Mouse (Mus musculus) inflammation-experienced regulatory T-cells, adult 6 months (primary cell): ENCODE data around the gene Cdkn1b. TPM values are rescaled to one million over a fixed set of nuclear protein-coding genes. Genes with fewer than 3 reads are reported as not detected.
A peak's percentile ranks its signal among the peaks of the same experiment; 100 is the strongest.

ENCODE experiments used
- ATAC-seq: one replicate; pipeline ENCODE4 v1.8.0; 2017
- polyA plus RNA-seq, 3 experiments: library from polyadenylated mRNA; unstranded; fragments of 100-300 nt; shearing (Covaris generic); gene quantifications; one replicate each; pipeline ENCODE4 v1.2.1; 2017

The Cdkn1b gene
- polyA plus RNA-seq, 3 experiments from 2014 or later, result 29.4 to 55.7 (median 51.9) TPM

DNA sequence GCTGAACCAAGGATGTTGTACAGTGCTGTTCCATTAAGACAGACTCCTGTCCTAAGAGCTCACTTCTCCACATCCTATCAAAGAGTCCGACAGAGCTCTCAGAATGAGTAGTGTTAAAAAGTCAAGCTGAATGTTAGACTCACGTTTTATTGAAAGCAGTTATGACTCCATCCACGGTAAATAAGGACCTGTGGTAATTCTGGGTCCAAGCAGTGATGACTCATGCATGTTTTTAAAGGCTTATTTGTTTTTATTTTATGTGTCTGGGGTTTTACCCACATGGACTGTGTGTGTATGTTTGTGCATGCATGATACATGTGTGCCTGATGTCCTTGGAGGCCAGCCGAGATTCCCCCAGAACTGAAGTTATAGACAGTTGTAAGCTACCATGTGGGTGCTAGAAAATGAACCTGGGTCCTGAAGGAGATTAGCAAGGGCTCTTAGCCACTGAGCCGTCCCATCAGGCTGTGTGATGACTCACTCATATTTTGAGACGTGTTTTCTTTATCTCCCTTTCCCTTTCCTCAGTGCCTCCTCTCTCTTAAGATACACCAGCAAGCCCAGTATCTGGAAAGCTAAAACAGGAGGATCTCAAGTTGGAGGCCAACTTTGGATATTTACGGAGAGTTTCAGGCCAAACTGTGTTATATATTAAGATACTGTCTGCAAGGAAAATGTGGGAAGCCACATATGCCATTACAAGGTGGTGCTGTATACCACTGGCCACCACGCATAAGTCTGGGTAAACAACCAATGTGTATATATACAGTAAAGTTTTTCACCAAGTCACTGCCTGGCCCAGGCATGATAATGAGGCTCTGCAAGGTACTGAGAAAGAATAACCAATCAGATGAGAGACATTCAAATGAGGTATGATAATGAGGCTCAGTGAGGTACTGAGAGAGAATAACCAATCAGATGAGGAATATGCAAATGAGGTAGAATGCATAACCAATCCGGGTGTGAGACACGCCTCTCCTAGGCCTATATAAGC, 16.0 kb upstream of the Cdkn1b start:
- peak; percentile 40 for ATAC-seq

DNA sequence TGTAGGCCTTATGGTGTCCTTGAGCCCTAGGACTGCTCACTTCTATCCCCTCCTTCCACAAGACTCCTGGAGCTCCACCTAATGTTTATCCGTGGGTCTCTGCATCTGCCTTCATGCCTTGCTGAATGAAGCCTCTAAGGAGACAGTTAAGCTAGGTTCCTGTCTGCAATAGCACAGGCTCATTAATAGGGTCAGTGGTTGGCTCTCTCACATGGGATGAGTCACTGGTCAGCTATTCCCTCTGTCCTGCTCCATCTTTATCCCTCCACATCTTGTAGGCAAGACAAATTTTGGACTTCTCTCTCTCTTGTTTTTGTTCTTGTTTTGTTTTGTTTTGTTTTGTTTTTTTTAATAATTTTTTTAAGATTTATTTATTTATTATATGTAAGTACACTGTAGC, 14.4 kb upstream of the Cdkn1b start:
- ATAC-seq, result no peak

DNA sequence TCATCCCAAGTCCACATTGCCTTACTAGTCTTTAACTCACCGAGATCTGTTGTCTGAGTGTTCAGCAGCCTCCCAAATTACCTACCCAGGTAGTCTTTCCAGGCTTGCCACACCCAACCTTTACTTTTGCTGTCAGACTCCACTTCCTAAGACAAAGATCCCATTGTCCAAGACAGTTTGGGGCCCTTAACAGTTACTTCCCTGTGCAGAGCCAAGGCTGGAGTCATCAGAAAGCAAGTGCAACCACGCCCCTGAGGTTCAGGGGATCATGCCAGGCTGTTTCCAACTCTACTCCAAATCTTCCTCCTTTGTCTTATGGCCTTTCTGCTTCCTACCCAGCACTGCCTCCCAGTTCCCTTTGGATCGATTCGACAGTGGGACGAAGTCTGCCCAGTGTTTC, 5.7 kb upstream of the Cdkn1b start:
- ATAC-seq, result no peak

DNA sequence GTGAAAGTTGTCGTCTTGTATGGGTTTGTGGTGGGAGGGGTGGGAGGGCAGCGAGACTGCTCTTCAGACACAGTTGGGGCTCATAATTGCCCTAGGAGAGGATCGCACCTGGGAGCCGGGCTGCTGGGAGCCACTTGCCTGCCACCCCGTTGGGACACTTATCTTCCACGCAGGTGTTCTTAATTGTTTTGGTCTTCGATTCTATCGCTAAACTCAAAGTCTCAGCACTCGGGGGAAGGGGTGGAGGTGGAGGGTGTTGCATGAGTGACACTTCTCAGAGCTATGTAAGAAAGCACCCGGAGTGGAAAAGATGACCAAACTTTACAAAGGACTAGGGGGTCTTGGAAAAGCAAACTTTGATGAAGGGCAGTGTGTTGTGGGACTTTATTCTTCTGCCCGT, 3.6 kb upstream of the Cdkn1b start:
- ATAC-seq, result peak; percentile 14

DNA sequence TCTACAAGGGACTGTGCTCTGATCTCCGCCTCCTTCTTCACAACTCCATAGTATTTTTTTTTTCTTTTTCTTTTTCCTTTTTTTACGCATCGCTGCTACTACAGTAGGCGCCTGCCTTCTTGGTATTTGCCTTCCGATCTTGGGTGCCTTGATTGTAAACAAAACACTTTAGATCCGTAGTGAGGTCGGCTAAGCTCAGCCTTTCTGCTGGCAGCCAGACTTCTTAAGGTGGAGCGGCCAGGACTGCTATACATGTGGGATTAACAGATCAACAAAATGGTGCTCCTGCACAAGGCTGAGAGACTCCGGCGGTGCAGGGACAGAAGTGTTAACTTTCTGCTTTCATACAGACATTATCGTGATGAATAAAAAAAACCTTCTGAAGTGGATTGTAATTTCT, 3.1 kb upstream of the Cdkn1b start:
- ATAC-seq, result peak; percentile 34

DNA sequence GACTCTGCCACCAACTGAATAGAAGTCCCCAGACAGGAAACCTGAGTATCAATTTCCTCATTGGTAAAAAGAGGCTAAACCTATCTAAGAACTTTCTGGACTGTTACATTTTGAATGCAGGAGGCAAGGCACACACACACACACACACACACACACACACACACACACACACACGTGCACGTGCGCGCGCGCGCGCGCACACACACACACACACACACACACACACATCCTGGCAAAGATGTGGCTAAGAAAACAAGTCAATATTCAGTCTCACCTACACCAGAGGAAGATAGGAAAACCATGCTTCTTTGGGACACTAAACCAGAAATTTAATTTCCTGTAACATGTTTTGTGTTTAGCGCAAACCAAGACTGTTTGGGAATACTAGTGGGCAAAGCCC, 1.4 kb upstream of the Cdkn1b start:
- no peak for ATAC-seq

DNA sequence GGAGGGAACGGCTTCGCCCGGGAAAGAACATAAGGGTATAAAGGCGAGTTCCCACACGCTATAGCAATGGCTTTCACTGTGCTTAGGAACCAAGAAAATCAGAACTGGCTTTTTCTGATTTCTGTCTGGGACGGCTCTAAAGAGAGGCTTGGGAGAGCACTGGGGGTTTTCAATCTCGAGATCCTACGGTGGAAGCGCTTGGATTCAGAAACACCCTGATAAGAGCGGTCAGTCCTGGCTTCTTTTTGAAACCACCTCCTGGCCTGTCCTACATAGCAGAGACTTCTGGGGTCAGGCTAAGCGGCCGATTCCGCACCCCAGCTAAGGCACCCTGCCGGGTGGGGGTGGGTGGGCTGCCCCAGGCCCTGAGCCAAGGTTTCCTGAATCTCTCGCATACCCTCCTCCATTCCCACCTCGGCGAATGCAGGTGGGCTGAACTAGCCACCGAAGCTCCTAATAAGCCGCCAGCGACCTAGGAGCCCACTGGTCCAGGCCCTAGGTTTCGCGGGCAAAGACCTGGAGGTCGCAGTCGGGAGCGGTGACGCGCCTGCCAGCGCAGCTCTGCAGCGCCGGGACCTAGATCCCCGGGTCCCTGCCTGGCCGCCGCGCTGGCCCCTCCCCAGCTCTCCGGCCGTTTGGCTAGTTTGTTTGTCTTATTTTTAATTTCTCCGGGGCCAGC, 551 bp upstream of the Cdkn1b start:
- no peak for ATAC-seq

DNA sequence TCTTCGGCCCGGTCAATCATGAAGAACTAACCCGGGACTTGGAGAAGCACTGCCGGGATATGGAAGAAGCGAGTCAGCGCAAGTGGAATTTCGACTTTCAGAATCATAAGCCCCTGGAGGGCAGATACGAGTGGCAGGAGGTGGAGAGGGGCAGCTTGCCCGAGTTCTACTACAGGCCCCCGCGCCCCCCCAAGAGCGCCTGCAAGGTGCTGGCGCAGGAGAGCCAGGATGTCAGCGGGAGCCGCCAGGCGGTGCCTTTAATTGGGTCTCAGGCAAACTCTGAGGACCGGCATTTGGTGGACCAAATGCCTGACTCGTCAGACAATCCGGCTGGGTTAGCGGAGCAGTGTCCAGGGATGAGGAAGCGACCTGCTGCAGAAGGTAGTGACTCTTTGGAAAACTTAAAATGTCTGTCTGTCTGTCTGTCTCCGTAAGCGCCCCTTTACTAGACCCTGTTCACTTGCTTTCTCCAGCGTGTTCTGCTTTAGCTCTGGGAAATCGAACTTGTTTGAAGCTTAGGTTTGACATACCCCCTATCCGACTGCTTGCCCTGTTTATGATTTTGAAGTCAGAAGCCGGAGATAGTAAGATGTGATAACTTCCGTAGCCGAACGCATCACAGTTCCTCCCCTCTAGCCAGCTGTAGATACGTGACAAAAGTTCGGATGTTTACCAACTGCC, 953 bp downstream of the Cdkn1b start:
- ATAC-seq, result peak; percentile 25

DNA sequence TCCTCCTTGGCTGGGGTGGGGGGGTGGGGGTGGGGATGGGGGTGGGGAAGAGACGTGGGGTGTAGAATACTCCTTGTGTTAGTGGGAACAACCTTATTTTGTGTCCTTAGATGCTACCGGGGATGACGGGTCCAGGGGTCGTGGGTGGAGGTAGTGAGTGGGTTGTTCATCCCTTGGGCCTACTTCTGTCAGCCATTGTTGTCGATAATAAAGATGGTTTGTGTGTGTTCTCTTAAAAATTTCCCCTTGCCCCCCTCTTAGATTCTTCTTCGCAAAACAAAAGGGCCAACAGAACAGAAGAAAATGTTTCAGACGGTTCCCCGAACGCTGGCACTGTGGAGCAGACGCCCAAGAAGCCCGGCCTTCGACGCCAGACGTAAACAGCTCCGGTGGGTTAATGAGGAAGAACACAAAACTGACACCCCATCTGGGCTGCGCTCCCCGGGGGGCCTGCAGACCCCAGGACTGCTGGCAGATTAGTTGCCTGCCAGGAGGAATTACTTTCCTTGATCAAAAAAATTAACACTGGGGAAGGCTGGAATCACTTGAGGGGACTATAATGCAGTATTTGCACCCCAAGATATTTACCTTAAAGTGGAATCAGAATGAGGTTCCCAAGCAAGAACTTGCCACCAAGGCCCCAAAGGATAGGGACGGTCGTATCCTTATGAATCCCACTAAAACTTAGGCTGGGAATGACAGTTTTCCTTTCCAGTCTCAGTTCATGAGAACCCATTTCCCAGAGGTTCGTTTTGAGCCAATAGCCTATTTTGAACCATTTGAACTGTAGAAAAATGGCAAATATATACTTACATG, 1.7 kb downstream of the Cdkn1b start:
- no peak for ATAC-seq

DNA sequence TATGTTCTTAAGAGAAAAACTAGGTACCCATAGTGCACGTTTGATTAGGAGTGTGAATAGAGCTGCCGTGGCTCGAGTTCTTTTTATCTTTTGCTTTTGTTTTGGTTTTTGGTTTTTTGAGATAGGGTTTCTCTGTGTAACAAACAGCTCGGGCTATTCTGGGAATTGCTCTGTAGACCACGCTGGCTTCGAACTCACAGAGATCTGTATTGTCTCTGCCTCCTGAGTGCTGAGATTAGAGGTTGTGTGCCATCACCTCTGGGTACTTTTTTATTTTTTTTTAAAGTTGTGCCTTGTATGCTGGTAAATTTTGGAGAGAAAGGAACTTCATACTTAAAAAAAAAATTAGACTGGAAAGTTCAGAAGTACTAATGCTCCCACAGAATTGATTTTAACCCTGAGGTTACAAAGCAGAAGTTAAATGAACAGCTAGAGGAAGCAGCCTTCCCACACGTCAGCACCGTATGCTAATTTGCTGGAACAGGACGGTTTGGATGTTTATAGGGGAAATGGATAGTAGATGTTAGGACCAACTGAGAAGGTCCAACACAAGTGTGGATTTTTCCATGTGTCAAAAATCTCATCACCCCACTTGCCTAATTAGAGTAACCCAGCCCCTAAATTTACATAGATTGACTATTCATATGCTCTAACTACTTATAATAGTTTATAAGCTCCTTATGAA, 2.5 kb downstream of the Cdkn1b start:
- no peak for ATAC-seq

DNA sequence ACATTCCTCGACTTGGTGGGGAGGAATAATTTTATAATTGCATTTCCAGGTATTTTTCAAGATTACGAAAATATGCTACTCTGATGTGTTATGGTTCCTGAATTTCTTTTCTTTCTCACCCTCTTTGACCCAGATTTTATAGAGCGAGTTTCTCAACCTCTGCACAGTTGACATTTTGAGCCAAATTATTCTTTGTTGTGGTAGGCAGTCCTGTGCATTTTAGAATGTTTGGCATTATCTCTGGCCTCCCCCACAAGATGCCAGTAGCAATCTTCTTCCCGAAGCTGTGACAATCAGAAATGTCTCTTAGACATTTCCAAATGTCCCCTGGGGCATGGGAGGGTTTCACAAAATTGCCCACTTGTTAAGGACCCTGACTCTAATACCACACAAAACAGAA, 3.5 kb downstream of the Cdkn1b start:
- ATAC-seq, result no peak

DNA sequence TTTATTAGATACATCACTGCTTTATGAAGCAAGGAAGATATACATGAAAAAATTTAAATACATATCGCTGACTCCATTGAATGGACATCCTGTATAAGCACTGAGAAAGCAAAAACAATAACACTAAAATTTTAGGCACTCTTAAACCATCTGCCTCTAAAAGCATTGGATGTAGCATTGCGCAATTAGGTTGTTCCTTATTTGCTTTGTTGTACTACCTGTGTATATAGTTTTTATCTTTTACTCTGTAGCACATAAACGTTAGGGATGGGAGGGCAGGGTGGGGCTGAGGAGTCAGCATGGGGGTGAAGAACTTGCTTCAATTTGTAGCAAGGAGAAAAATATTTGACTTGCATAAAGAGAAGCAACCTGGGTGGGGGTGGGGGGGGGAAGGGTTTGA, 4.1 kb downstream of the Cdkn1b start:
- ATAC-seq, result no peak

DNA sequence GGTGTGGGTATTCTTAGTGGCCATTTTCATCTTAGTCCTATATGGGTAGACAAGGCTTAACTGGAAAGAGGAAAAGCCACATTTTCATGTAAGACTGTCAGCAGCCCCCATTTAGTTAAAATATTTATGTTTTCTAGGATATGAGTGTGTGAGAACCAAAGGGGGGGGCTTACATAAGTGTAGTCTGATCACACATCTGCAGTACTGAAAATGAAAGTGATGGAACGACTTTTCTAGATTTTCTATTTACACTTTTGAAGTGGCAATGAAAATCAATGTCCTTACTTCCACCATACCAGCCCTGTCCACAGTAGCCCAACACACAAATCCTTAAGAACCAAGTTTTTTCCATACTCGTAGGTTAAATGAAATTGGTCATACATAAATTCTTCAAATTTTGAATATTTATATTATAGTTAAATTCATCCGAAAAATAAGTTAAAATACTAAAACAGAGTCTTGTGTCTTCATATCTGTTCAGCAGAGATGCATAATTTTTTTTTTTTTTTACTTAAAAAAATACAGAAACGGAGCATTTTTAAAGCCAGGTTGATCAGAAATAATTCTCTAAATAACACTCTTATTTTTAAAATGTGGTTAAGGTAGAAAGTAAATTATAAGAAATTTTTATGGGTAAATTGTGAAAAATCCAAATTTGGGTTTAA, 5.6 kb downstream of the Cdkn1b start:
- ATAC-seq, result no peak

DNA sequence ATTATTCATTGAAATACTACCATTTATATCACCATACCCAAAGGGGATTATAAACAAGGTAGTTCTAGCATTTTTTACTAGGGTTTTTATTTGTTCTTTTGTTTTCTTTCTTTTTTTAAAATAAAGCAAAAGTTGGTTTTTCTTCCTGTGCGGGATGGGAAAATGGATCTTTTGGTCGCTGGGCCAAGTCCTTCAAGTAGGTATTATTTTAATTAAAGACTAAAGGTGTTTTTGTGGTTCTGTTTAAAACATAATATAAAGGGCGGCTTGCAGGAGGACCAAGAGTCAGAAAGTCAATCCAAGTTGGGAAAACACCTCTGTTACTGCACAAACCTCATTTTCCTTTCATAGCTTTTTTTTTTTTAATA, 6.1 kb downstream of the Cdkn1b start:
- ATAC-seq, result no peak

DNA sequence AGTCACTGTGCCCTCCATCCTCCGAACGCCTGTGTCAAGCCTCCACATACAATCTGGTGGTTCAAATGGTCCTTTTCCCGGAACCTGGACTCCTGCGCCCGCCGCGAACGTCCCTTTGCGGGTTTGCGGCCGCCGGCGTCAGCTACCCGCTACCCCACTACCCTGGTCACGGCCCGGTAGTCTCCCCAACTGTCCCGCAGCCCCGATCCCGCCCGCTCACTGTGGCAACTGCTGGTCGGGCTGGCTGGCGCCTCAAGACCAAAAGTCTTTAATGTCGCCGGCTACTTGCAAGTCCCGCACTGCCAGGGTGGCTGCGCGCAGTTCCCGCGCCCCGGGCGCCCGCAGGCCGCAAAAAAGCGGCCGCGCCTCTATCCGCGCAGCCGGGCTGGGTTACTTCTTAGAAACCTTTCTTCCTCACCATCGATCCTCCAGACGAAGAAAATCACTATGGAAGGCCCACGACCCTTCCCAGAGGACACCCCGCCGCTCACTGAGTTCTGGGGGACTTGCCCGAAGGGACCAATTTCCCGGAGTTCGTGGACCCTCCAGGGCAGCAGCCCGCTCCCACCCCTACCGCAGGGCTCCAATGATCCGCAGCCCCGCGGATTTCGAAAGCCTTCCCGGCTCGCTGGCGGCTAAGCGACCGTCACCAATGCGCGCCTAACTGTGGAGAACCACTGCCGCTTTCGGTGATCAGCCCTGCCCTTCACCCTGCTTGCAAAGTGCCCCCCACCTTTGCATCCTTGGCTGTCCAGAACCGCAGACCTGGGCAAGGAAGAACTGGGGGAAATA, 6.8 kb downstream of the Cdkn1b start:
- peak; percentile 11 for ATAC-seq

DNA sequence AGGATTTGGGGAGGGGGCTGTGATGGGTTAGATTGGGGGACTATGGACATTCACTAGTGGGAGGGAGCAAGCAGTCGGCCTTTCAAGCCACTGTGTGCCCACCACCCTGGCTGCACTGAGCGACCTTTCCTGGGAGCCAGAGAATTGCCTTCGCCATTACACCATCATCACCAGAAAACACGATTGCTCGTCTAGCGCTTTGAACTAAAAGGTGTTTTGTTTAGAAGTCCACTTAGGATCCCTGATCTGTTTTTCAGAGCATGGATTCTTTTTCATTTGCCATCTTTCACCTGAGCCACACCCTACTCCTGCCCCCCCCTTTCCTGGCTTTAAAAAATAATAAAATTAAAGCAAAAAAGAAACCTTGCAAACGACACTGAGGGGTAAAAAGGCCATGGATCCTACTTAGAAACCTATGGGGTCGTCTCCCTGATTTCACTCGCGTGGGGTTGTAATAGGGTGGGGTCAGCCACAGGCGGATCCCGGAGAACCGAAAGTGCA, 7.4 kb downstream of the Cdkn1b start:
- ATAC-seq, result peak; percentile 2

DNA sequence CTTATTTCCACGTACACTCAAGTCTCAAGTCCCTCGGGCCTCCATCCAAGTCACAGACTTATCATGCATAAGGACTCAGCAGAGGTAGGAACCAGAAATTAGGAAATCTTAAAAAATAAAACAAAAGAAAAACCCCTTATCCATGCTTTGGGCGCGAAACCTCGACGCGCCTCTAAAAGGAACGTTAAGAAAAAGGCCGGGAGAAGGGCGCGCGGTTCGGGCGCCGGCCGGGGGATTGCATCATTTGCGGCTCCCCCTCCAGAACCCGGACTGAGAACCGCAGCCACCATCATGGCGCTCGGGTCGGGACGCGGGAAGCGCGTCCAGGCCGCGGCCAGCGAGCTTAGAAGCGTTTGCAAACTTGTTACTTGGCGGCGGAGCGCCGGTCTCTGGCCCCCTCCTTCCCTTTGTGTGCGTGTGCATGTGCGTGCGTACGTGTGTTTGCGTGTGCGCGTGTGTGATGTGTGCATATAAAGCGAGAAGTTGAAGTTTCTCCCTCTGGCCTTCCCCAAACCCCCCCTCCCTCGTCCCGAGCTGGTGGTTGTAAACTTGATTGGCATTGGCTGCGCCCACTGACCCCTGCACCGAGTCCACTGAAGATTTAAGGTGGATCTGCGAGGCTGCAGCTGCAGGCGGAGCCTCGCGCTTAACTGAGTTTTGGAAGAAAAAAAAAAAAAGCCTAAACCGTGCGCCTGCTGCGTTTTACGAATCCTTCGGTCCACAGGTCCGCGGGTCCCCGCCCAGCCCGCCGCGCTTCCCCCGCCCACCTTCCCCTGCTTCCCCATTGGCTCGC, 8.1 kb downstream of the Cdkn1b start:
- peak; percentile 47 for ATAC-seq

DNA sequence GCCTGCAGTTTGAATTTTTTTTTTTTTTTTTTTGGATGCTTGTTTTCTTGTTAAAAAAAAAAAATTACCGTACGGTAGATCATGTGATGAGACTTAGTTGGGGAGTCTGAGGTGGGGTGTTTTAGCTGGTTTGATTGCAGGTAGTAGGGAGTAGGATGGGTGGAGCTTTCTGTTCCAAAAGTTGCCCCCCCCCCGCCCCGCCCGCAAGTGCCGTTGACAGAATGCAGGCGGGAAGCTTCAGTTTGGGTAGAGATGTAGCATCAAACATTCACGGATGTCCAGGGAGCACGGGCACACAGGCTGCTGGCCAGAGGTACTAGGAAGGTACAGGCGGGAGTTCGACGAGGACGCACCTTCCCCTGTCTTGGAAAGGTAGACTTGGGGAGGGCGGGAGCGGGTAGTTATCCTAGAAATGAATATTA, 8.7 kb downstream of the Cdkn1b start:
- peak; percentile 4 for ATAC-seq

DNA sequence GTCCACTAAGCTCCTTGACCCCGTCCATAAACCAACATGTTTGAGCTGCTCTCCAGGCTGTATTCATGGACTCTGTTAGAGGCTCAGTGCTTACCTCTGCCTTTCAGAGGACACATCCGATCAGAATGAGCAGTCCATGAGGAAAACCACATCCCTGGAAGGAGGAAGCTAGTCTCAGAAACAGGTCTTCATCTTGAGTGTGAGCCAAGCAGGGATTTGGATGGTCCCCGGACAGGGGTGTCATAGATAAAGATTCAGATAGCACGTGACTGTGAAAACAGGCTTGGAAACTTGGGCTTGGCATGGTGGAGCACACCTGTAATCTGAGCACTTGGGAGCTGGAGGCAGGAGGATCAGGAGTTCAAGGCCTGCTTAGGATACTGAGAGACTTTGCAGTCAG, 9.7 kb downstream of the Cdkn1b start:
- ATAC-seq, result no peak
